20 mouse cellular contexts compared by ENCODE assay signal in genomic region chr6:72358086-72358764, GRCm38 (mm10). TPM values are rescaled to one million over a fixed set of nuclear protein-coding genes. Genes with fewer than 3 reads are reported as not detected.
DNase-seq lines count a peak whose midpoint lies in the region; ATAC-seq and TF ChIP-seq lines count a peak whose summit lies in the region.
"Had no signal": no experiment of that assay in that cellular context is flagged by ENCODE, and none has a peak within 500 bp of the region (broad histone marks: within the 10 kb centered on the region; RNA-seq: fewer than 3 reads in every experiment).

No protein-coding gene starts in this region.

- no peak for TF ChIP-seq EP300 in lung, postnatal 0 days (IDR thresholded peaks at IDR 0.05)

- peak; percentile 29 for TF ChIP-seq POLR2A in myocyte (IDR thresholded peaks at IDR 0.05; ENCODE audit: insufficient read length, low read depth)

- WGBS in heart, embryonic 11.5 days (ENCODE audit: insufficient replicate concordance) = 84% methylated on average over 10 of the region's 10 CpGs
- WGBS in lung, postnatal 0 days = 89% methylated on average over 10 of the region's 10 CpGs
- WGBS in limb, embryonic 13.5 days = 81% methylated on average over 10 of the region's 10 CpGs
- WGBS in forebrain, embryonic 14.5 days = 95% methylated on average over 10 of the region's 10 CpGs

- DNase-seq in heart, postnatal 25 days (ENCODE audit: low spot score) = no peak
- DNase-seq in lung, postnatal 0 days (ENCODE audit: low spot score) = no peak
- DNase-seq in lung, postnatal 14 days = no peak
- DNase-seq in forebrain, embryonic 14.5 days (ENCODE audit: low spot score) = no peak
- DNase-seq: adrenal gland, adult 2 months; heart, adult 18-20 months; kidney, adult 8-10 months; lung, adult 18-20 months; thymus, adult 2 months had no signal

- H3K4me3 ChIP-seq in heart, embryonic 11.5 days (ENCODE audit: low read depth, low read length) = no peak overlapping the region
- H3K4me3 ChIP-seq in lung, postnatal 0 days (ENCODE audit: low read depth, low read length) = no peak overlapping the region
- H3K4me3 ChIP-seq in limb, embryonic 13.5 days = no peak overlapping the region
- no peak overlapping the region for H3K4me3 ChIP-seq in myocyte
- H3K4me3 ChIP-seq in forebrain, embryonic 14.5 days (ENCODE audit: low read depth, low read length) = no peak overlapping the region
- H3K4me3 ChIP-seq: embryonic facial prominence, embryonic 10.5 days; forebrain, embryonic 12.5 days; hindbrain, embryonic 13.5 days; midbrain, embryonic 12.5 days; neural tube, embryonic 12.5 days had no signal

- no peak for TF ChIP-seq CTCF in lung, postnatal 0 days (IDR thresholded peaks at IDR 0.05)

- H3K4me1 ChIP-seq in heart, embryonic 11.5 days (ENCODE audit: control insufficient read depth, insufficient read depth, low read length) = peaks cover 38% of the 10 kb centered on the region
- peaks cover 26% of the 10 kb centered on the region for H3K4me1 ChIP-seq in lung, postnatal 0 days (ENCODE audit: insufficient read depth, low read depth, low read length)
- peaks cover 61% of the 10 kb centered on the region for H3K4me1 ChIP-seq in limb, embryonic 13.5 days
- H3K4me1 ChIP-seq in forebrain, embryonic 14.5 days (ENCODE audit: control insufficient read depth, insufficient read depth, low read length) = peaks cover 13% of the 10 kb centered on the region

- ATAC-seq in heart, embryonic 11.5 days (replicated peaks; ENCODE audit: insufficient number of reproducible peaks, low FRiP score, low TSS enrichment) = no peak
- ATAC-seq in lung, postnatal 0 days = no peak
- ATAC-seq in limb, embryonic 13.5 days (ENCODE audit: low FRiP score, low read depth) = no peak
- no peak for ATAC-seq in forebrain, embryonic 14.5 days
- ATAC-seq: inflammation-experienced regulatory T-cells, adult 6 months had no signal

- H3K36me3 ChIP-seq in heart, embryonic 11.5 days (ENCODE audit: control insufficient read depth, insufficient read depth, low read length) = peaks cover 11% of the 10 kb centered on the region; the same call in 1 of the 2 replicates
- H3K36me3 ChIP-seq in lung, postnatal 0 days (ENCODE audit: insufficient read depth, low read length) = peaks cover 19% of the 10 kb centered on the region
- peaks cover 30% of the 10 kb centered on the region for H3K36me3 ChIP-seq in limb, embryonic 13.5 days
- H3K36me3 ChIP-seq in myocyte (ENCODE audit: control insufficient read depth, insufficient read depth) = peaks cover 8% of the 10 kb centered on the region
- H3K36me3 ChIP-seq in forebrain, embryonic 14.5 days (ENCODE audit: control insufficient read depth, insufficient read depth, low read length) = peaks cover 24% of the 10 kb centered on the region

- no peak overlapping the region for H3K4me2 ChIP-seq in heart, embryonic 11.5 days
- no peak overlapping the region for H3K4me2 ChIP-seq in lung, postnatal 0 days (replicated peaks; ENCODE audit: low read depth, low read length)
- H3K4me2 ChIP-seq in limb, embryonic 13.5 days (replicated peaks) = no peak overlapping the region
- H3K4me2 ChIP-seq in myocyte (ENCODE audit: low read depth) = no peak overlapping the region
- H3K4me2 ChIP-seq in forebrain, embryonic 14.5 days (ENCODE audit: low read length) = no peak overlapping the region
- H3K4me2 ChIP-seq: forebrain, embryonic 12.5 days; hindbrain, embryonic 13.5 days; midbrain, embryonic 12.5 days; neural tube, embryonic 12.5 days had no signal

- 0 out of 2 replicates have a peak overlapping the region, but pooled peaks have one; percentile 15 for H3K27ac ChIP-seq in heart, embryonic 11.5 days (ENCODE audit: low read depth, low read length)
- 0 out of 2 replicates have a peak overlapping the region, but pooled peaks have one; percentile 9 for H3K27ac ChIP-seq in lung, postnatal 0 days (ENCODE audit: low read length)
- H3K27ac ChIP-seq in limb, embryonic 13.5 days = no peak overlapping the region
- no peak overlapping the region for H3K27ac ChIP-seq in forebrain, embryonic 14.5 days (ENCODE audit: low read depth, low read length)
- H3K27ac ChIP-seq: embryonic facial prominence, embryonic 10.5 days; forebrain, embryonic 12.5 days; hindbrain, embryonic 13.5 days; macrophage; midbrain, embryonic 12.5 days; neural tube, embryonic 12.5 days had no signal

- peaks cover 14% of the 10 kb centered on the region for H3K79me2 ChIP-seq in myocyte (ENCODE audit: control insufficient read depth, insufficient read depth)

- intact Hi-C loops in heart, postnatal 25 days (cut with DNase I) = no loop called here

- no peaks in the 10 kb centered on the region for H3K27me3 ChIP-seq in heart, embryonic 11.5 days (ENCODE audit: control insufficient read depth, insufficient read depth, low read length)
- no peaks in the 10 kb centered on the region for H3K27me3 ChIP-seq in lung, postnatal 0 days (replicated peaks; ENCODE audit: insufficient read depth, low read length)
- no peaks in the 10 kb centered on the region for H3K27me3 ChIP-seq in limb, embryonic 13.5 days
- no peaks in the 10 kb centered on the region for H3K27me3 ChIP-seq in myocyte (ENCODE audit: control insufficient read depth, insufficient read depth, insufficient read length)
- no peaks in the 10 kb centered on the region for H3K27me3 ChIP-seq in forebrain, embryonic 14.5 days (replicated peaks; ENCODE audit: control insufficient read depth, insufficient read depth, low read length)
- H3K27me3 ChIP-seq: hindbrain, embryonic 13.5 days; neural tube, embryonic 12.5 days had no signal

- H3K9me3 ChIP-seq in heart, embryonic 11.5 days (replicated peaks; ENCODE audit: control insufficient read depth, low read length) = no peaks in the 10 kb centered on the region
- no peaks in the 10 kb centered on the region for H3K9me3 ChIP-seq in lung, postnatal 0 days (ENCODE audit: low read length)
- no peaks in the 10 kb centered on the region for H3K9me3 ChIP-seq in limb, embryonic 13.5 days
- H3K9me3 ChIP-seq in forebrain, embryonic 14.5 days (replicated peaks; ENCODE audit: control insufficient read depth, low read length) = no peaks in the 10 kb centered on the region
- H3K9me3 ChIP-seq: embryonic facial prominence, embryonic 10.5 days; forebrain, embryonic 12.5 days; hindbrain, embryonic 13.5 days; midbrain, embryonic 12.5 days; neural tube, embryonic 12.5 days had no signal

- no peak overlapping the region for H3ac ChIP-seq in myocyte (ENCODE audit: control insufficient read depth, insufficient read length)

- H3K9ac ChIP-seq in heart, embryonic 11.5 days (ENCODE audit: low read depth, low read length) = no peak overlapping the region
- no peak overlapping the region for H3K9ac ChIP-seq in lung, postnatal 0 days (replicated peaks; ENCODE audit: low read depth)
- 0 out of 2 replicates have a peak overlapping the region, but pooled peaks have one; percentile 25 for H3K9ac ChIP-seq in limb, embryonic 13.5 days
- no peak overlapping the region for H3K9ac ChIP-seq in forebrain, embryonic 14.5 days (ENCODE audit: low read length)
- H3K9ac ChIP-seq: forebrain, embryonic 12.5 days; hindbrain, embryonic 13.5 days; midbrain, embryonic 12.5 days; neural tube, embryonic 12.5 days had no signal

TF ChIP-seq in myocyte, 11 proteins besides CTCF, POLR2A, EP300 and RAD21:
- TF ChIP-seq POLR2AphosphoS2 (IDR thresholded peaks at IDR 0.05; ENCODE audit: insufficient read length, low read depth) = peak; percentile 72
- TF ChIP-seq MYOG (IDR thresholded peaks at IDR 0.05; ENCODE audit: control insufficient read depth in 1 of 3, insufficient read depth in 1 of 3, insufficient read length in 2 of 3, low read depth in 2 of 3) = no peak

RNA-seq across cellular contexts. Expression of gene Tmem150a, which starts 3.0 kb away (rescaled TPM):
- polyA plus RNA-seq in heart, embryonic 11.5 days (2014; fragmentation: Nextera tagmentation; extraction: Ambion mirVana) = 14.8 and 15.1 TPM in 2 replicates
- 10 to 100 TPM; 18.0 to 21.1 TPM for total RNA-seq in heart, postnatal 25 days (2021)
- 17.6 and 25.7 TPM in 2 replicates for polyA plus RNA-seq in lung, postnatal 0 days (2015; fragmentation: Nextera tagmentation; extraction: Ambion mirVana)
- polyA plus RNA-seq in limb, embryonic 13.5 days (2015; fragmentation: Nextera tagmentation; extraction: Ambion mirVana) = 12.1 and 14.6 TPM in 2 replicates
- polyA plus RNA-seq in myocyte (2012; fragmentation: generic; extraction: Trizol) = 26.7 TPM
- 19.3 and 21.3 TPM in 2 replicates for polyA plus RNA-seq in forebrain, embryonic 14.5 days (2014; fragmentation: Nextera tagmentation; extraction: Ambion mirVana)
- total RNA-seq: monocyte, adult 5-6 weeks had no signal

RNA-seq across cellular contexts. Expression of gene Rnf181, which starts 8.5 kb away (rescaled TPM):
- 95.4 and 107 TPM in 2 replicates for polyA plus RNA-seq in heart, embryonic 11.5 days (2014; fragmentation: Nextera tagmentation; extraction: Ambion mirVana)
- total RNA-seq in heart, postnatal 25 days (2021) = 10 to 100 TPM; 33.9 to 41.2 TPM
- polyA plus RNA-seq in lung, postnatal 0 days (2015; fragmentation: Nextera tagmentation; extraction: Ambion mirVana) = 202 and 208 TPM in 2 replicates
- 90.9 and 94.0 TPM in 2 replicates for polyA plus RNA-seq in limb, embryonic 13.5 days (2015; fragmentation: Nextera tagmentation; extraction: Ambion mirVana)
- 169 TPM for polyA plus RNA-seq in myocyte (2012; fragmentation: generic; extraction: Trizol)
- polyA plus RNA-seq in forebrain, embryonic 14.5 days (2014; fragmentation: Nextera tagmentation; extraction: Ambion mirVana) = 123 and 129 TPM in 2 replicates

RNA-seq across cellular contexts. Expression of gene 0610030E20Rik, which starts 11.1 kb away (rescaled TPM):
- polyA plus RNA-seq in heart, embryonic 11.5 days (2014; fragmentation: Nextera tagmentation; extraction: Ambion mirVana) = 12.9 and 17.4 TPM in 2 replicates
- 10 to 100 TPM in 1 of 2 experiments, 1 to 10 TPM in 1; 9.4 to 10.1 TPM for total RNA-seq in heart, postnatal 25 days (2021)
- 23.0 and 24.2 TPM in 2 replicates for polyA plus RNA-seq in lung, postnatal 0 days (2015; fragmentation: Nextera tagmentation; extraction: Ambion mirVana)
- 28.6 and 30.2 TPM in 2 replicates for polyA plus RNA-seq in limb, embryonic 13.5 days (2015; fragmentation: Nextera tagmentation; extraction: Ambion mirVana)
- polyA plus RNA-seq in myocyte (2012; fragmentation: generic; extraction: Trizol) = 8.0 TPM
- polyA plus RNA-seq in forebrain, embryonic 14.5 days (2014; fragmentation: Nextera tagmentation; extraction: Ambion mirVana) = 12.0 and 17.9 TPM in 2 replicates

RNA-seq across cellular contexts. Expression of gene Usp39, which starts 13.2 kb away (rescaled TPM):
- 51.4 and 54.5 TPM in 2 replicates for polyA plus RNA-seq in heart, embryonic 11.5 days (2014; fragmentation: Nextera tagmentation; extraction: Ambion mirVana)
- 10 to 100 TPM; 15.7 to 16.6 TPM for total RNA-seq in heart, postnatal 25 days (2021)
- 26.1 and 27.4 TPM in 2 replicates for polyA plus RNA-seq in lung, postnatal 0 days (2015; fragmentation: Nextera tagmentation; extraction: Ambion mirVana)
- 51.5 and 51.7 TPM in 2 replicates for polyA plus RNA-seq in limb, embryonic 13.5 days (2015; fragmentation: Nextera tagmentation; extraction: Ambion mirVana)
- 55.4 TPM for polyA plus RNA-seq in myocyte (2012; fragmentation: generic; extraction: Trizol)
- polyA plus RNA-seq in forebrain, embryonic 14.5 days (2014; fragmentation: Nextera tagmentation; extraction: Ambion mirVana) = 72.7 and 76.3 TPM in 2 replicates

RNA-seq across cellular contexts. Expression of gene Vamp5, which starts 22.0 kb away (rescaled TPM):
- polyA plus RNA-seq in heart, embryonic 11.5 days (2014; fragmentation: Nextera tagmentation; extraction: Ambion mirVana) = 55.3 and 59.2 TPM in 2 replicates
- total RNA-seq in heart, postnatal 25 days (2021) = 10 to 100 TPM; 56.3 to 59.6 TPM
- polyA plus RNA-seq in lung, postnatal 0 days (2015; fragmentation: Nextera tagmentation; extraction: Ambion mirVana) = 80.5 and 83.3 TPM in 2 replicates
- polyA plus RNA-seq in limb, embryonic 13.5 days (2015; fragmentation: Nextera tagmentation; extraction: Ambion mirVana) = 21.1 and 22.6 TPM in 2 replicates
- 544 TPM for polyA plus RNA-seq in myocyte (2012; fragmentation: generic; extraction: Trizol)
- polyA plus RNA-seq in forebrain, embryonic 14.5 days (2014; fragmentation: Nextera tagmentation; extraction: Ambion mirVana) = 13.8 and 17.7 TPM in 2 replicates

Comparison
In these comparisons a context has a peak if more than half of its experiments do, and no peak if none do; other contexts are left out.
1. H3K27ac ChIP-seq: peak in heart, embryonic 11.5 days (single experiment) and lung, postnatal 0 days (single experiment); none in limb, embryonic 13.5 days (single experiment) and forebrain, embryonic 14.5 days (single experiment).